Mouse (Mus musculus): Measurements from ENCODE around the gene Mamdc2.

Mamdc2 gene

GRCm38 (mm10) chr19:23274054-23274724 lies 174.1 kb downstream of the Mamdc2 start:
- DNase-seq (ENCODE audit: low spot score in 2 of 2): no peak

GRCm38 (mm10) chr19:23273355-23274053 lies 174.7 kb downstream of the Mamdc2 start, which contains the start of gene Smc5:
Smc5 (minus strand) TSS chr19:23273897.
- DNase-seq (ENCODE audit: low spot score in 2 of 2): peak; percentile 91 to 94

GRCm38 (mm10) chr19:23256771-23257170 lies 191.5 kb downstream of the Mamdc2 start:
- DNase-seq (ENCODE audit: low spot score in 2 of 2): no peak

Data from right cerebral cortex, postnatal 10 days (tissue).